Mouse (Mus musculus) lung, adult 2 months (tissue): ENCODE data around the gene Sema6b.

Experiments
- CTCF ChIP-seq: fragments of 200-500 bp; IDR thresholded peaks from 2 replicates; pipeline ENCODE4 v1.5.1; 2011; ENCODE audit warnings: mild to moderate bottlenecking, low read length, control low read depth; ENCODE audit not compliant: insufficient read depth
- POLR2A ChIP-seq: fragments of 200-500 bp; IDR thresholded peaks from 2 replicates; pipeline ENCODE4 v1.6.1; 2011; ENCODE audit warnings: low read depth, mild to moderate bottlenecking, control low read depth, low read length, borderline replicate concordance; ENCODE audit errors: extremely low read depth

- TF ChIP-seq CTCF: no peak
- no peak for TF ChIP-seq POLR2A
Measured at GRCm38 (mm10) chr17:56096883-56097282, 43.3 kb downstream of the Sema6b start.
